Mouse (Mus musculus): ENCODE measurements around the gene Cyp4x1. TPM values are rescaled to one million over a fixed set of nuclear protein-coding genes. Genes with fewer than 3 reads are reported as not detected.

The Cyp4x1 gene
- polyA plus RNA-seq, 1 experiment from 2014 or later = 0.03 TPM

DNA sequence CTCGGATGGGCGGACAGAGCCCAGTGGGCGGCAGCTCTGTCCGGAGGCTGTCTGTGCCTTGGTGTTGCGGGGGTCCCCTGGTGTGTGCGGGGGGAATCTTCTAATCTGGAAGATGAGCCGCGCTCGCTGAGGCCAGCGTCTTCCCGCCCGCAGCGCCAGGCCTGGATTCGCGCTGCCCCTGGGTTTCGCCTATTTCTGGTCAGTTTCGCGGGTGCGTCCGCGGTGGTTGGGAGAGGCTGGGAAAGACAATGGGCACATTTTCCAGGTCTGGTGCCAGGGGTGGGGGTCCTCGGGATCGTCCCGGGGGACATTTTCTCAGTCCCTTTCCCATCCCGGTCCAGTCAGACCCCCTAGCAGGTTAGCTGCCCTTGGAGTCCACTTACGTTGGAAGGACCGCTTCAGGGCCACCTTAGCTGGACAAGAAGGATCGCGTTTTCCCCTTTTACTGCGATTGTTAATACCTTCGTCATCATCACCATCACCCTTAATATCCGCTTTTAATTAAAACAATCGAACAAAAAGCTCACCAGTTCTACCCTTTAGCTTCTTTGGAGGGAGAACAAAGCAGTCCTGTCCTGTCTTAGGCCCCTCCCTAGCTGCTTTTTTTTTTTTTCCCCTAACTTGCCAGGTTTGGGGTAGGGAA is 76.3 kb downstream of the Cyp4x1 start:
- DNase-seq (ENCODE audit: low spot score) = peak; percentile 63
- WGBS = under 1% methylated on average over 33 of the region's 33 CpGs
- no peak overlapping the region for H3K27ac ChIP-seq (replicated peaks; ENCODE audit: low read depth, low read length)

DNA sequence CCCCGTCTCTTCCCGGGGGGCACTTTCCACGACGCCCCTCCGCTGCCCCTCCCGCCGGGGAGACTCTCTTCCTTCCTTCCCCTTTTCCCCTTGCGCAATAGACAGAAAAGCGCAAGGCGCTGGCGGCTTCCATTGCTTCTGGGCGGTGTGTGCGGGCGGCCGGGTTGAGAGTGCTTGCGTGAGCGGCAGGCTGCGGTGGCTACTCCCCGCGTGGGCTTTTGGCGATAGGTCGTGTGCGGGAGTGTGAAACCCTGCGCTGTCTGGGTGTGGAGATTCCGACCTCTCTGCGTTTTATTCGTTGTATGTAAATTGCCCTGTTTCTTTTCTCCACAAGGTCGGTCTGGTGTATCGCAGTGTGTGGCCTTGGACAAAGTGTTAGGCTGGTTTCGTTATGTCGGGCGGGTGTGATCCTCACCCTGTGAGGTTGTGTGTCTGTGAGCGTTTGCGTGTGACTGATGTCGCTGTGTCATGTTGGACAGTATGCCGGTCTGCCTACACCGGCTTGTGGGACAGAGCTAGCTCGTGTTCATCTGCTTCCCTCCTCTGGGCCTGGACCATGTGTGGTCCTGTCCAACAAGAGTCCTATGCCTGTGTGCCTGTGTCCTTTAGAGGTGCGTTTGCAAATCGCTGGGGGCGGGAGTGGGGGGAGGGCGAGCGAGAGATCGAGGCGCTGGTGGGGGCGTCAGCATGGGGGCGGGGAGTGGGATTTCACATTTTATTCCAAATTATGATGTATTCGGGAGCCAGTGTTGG is 77.0 kb downstream of the Cyp4x1 start:
- Histone ChIP-seq H3K27ac (replicated peaks; ENCODE audit: low read depth, low read length) (no peak overlapping the region), H3K9me3 (ENCODE audit: control insufficient read depth, low read length) (no peaks in the 10 kb centered on the region), H3K27me3 (ENCODE audit: control insufficient read depth, insufficient read depth, low read length) (peaks cover 84% of the 10 kb centered on the region), H3K4me3 (ENCODE audit: low read depth, low read length) (peak overlapping the region; percentile 26), H3K9ac (ENCODE audit: low read length) (0 out of 2 replicates have a peak overlapping the region, but pooled peaks have one; percentile 27), H3K36me3 (ENCODE audit: control insufficient read depth, insufficient read depth, low read length) (no peaks in the 10 kb centered on the region), H3K4me1 (ENCODE audit: control insufficient read depth, insufficient read depth, low read length) (peaks cover 3% of the 10 kb centered on the region; the same call in 1 of the 2 replicates), H3K4me2 (ENCODE audit: low read depth, severe bottlenecking) (peak overlapping the region; percentile 37; the same call in 1 of the 2 replicates)
- peak; percentile 46; the same call in 1 of the 2 replicates for ATAC-seq (ENCODE audit: insufficient number of reproducible peaks, low FRiP score, low TSS enrichment, low read depth)
- DNase-seq (ENCODE audit: low spot score) = peak; percentile 79
- under 1% methylated on average over 47 of the region's 48 CpGs for WGBS

More for the DNA sequence above, 76.3 kb downstream of the Cyp4x1 start:
- Histone ChIP-seq H3K36me3 (ENCODE audit: control insufficient read depth, insufficient read depth, low read length) (no peaks in the 10 kb centered on the region), H3K4me3 (ENCODE audit: low read depth, low read length) (peak overlapping the region; percentile 26), H3K27me3 (ENCODE audit: control insufficient read depth, insufficient read depth, low read length) (peaks cover 88% of the 10 kb centered on the region), H3K4me2 (ENCODE audit: low read depth, severe bottlenecking) (no peak overlapping the region), H3K9ac (ENCODE audit: low read length) (no peak overlapping the region), H3K9me3 (ENCODE audit: control insufficient read depth, low read length) (no peaks in the 10 kb centered on the region), H3K4me1 (ENCODE audit: control insufficient read depth, insufficient read depth, low read length) (peaks cover 3% of the 10 kb centered on the region)
- no peak for ATAC-seq (ENCODE audit: insufficient number of reproducible peaks, low FRiP score, low TSS enrichment, low read depth)

DNA sequence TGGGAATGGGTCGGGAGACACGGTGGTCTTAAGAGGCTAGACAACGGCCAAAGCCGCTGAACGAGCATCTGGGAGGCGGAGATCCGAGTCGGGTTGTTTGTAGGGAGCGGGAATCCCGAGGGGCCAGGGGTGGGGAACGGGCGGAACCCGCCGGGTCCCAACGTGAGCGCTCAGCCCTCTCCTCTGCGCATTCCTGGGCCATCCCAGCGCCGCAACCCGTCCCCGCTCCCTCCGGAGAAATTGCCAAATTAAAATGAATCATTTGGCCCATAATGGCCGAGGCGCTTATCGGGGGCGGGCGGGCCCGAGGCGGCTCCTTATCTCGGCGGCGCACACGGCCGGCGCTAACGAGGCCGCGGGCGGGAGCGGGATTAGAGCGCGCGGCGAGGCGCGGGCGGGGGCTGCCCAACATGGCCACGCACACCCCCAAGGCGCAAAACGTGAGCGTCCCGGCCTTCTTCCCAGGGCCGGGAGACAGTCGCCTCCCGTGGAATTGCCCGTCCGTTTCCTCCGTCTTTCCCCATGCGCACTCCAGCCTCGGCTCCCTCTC is 77.6 kb downstream of the Cyp4x1 start, which contains the start of gene Tal1:
Gene Tal1 (plus strand): TSS at position 56 of the 550 bp plus-strand sequence.
- no peaks in the 10 kb centered on the region for H3K9me3 ChIP-seq (ENCODE audit: control insufficient read depth, low read length)
- H3K27ac ChIP-seq (replicated peaks; ENCODE audit: low read depth, low read length) = no peak within 1 kb of the TSS
- DNase-seq (ENCODE audit: low spot score) = peak; percentile 69
- peaks cover 3% of the 10 kb centered on the region; the same call in 1 of the 2 replicates for H3K4me1 ChIP-seq (ENCODE audit: control insufficient read depth, insufficient read depth, low read length)
- no peak for ATAC-seq (ENCODE audit: insufficient number of reproducible peaks, low FRiP score, low TSS enrichment, low read depth)
- WGBS = under 1% methylated on average over 58 of the region's 60 CpGs
- H3K9ac ChIP-seq (ENCODE audit: low read length) = 0 out of 2 replicates have a peak within 1 kb of the TSS, but pooled peaks have one; percentile 27
- H3K36me3 ChIP-seq (ENCODE audit: control insufficient read depth, insufficient read depth, low read length) = no peaks in the 10 kb centered on the region
- peak within 1 kb of the TSS; percentile 37; the same call in 1 of the 2 replicates for H3K4me2 ChIP-seq (ENCODE audit: low read depth, severe bottlenecking)
- H3K27me3 ChIP-seq (ENCODE audit: control insufficient read depth, insufficient read depth, low read length) = peaks cover 85% of the 10 kb centered on the region
- H3K4me3 ChIP-seq (ENCODE audit: low read depth, low read length) = peak within 1 kb of the TSS; percentile 26

Other genes starting within 250 kb of the Cyp4x1 start
- 0.20 and 0.67 TPM in 2 replicates for gene Foxd2, start 225.4 kb downstream of the Cyp4x1 start, polyA plus RNA-seq (2014; fragmentation: Nextera tagmentation; extraction: Ambion mirVana)
- gene Foxe3, start 208.3 kb downstream of the Cyp4x1 start, polyA plus RNA-seq (2014; fragmentation: Nextera tagmentation; extraction: Ambion mirVana) = not detected in 2 replicates
- gene Cmpk1, start 147.0 kb downstream of the Cyp4x1 start, polyA plus RNA-seq (2014; fragmentation: Nextera tagmentation; extraction: Ambion mirVana) = 83.6 and 87.4 TPM in 2 replicates
- gene Stil, start 134.1 kb downstream of the Cyp4x1 start, polyA plus RNA-seq (2014; fragmentation: Nextera tagmentation; extraction: Ambion mirVana) = 20.1 and 23.0 TPM in 2 replicates
- gene Tal1, start 77.9 kb downstream of the Cyp4x1 start, polyA plus RNA-seq (2014; fragmentation: Nextera tagmentation; extraction: Ambion mirVana) = 2.7 and 3.4 TPM in 2 replicates
- gene Pdzk1ip1, start 45.6 kb downstream of the Cyp4x1 start, polyA plus RNA-seq (2014; fragmentation: Nextera tagmentation; extraction: Ambion mirVana) = 11.2 and 12.3 TPM in 2 replicates
- not detected in 2 replicates for gene Cyp4a29, start 107.8 kb upstream of the Cyp4x1 start, polyA plus RNA-seq (2014; fragmentation: Nextera tagmentation; extraction: Ambion mirVana)
- gene Cyp4a12a, start 164.8 kb upstream of the Cyp4x1 start, polyA plus RNA-seq (2014; fragmentation: Nextera tagmentation; extraction: Ambion mirVana) = not detected in 2 replicates